Mouse (Mus musculus) limb, embryonic 14.5 days (tissue): ENCODE measurements around the gene Slc25a13. TPM values are rescaled to one million over a fixed set of nuclear protein-coding genes. Genes with fewer than 3 reads are reported as not detected.
A peak's percentile ranks its signal among the peaks of the same experiment; 100 is the strongest.

Experiments used
- ATAC-seq: fragments of 200-750 bp; cut with Nextera tagmentation; 2 replicates; pipeline ENCODE4 v1.8.0; 2017; ENCODE audit warnings: low read depth, moderate number of reproducible peaks, moderate TSS enrichment; ENCODE audit not compliant: low FRiP score
- DNase-seq: peaks from one replicate; pipeline ENCODE4 v3.0.0-alpha.2; 2015; ENCODE audit warnings: low spot score
- H3K27ac ChIP-seq: fragments of 300-500 bp; sonication (generic); replicated peaks from 2 replicates; pipeline ENCODE4 v1.5.1; 2014; ENCODE audit warnings: low read depth, mild to moderate bottlenecking, low read length, moderate library complexity, mixed read lengths
- H3K27me3 ChIP-seq: fragments of 300-500 bp; sonication (generic); 2 replicates; pipeline ENCODE4 v1.6.1; 2014; ENCODE audit warnings: low read length, mixed read lengths; ENCODE audit not compliant: control insufficient read depth, insufficient read depth
- H3K36me3 ChIP-seq: fragments of 300-500 bp; sonication (generic); 2 replicates; pipeline ENCODE4 v1.6.1; 2014; ENCODE audit warnings: mild to moderate bottlenecking, low read length, moderate library complexity, mixed read lengths; ENCODE audit not compliant: control insufficient read depth, insufficient read depth
- H3K4me1 ChIP-seq: fragments of 300-500 bp; sonication (generic); 2 replicates; pipeline ENCODE4 v1.6.1; 2014; ENCODE audit warnings: antibody characterized with exemption, low read length, mixed read lengths; ENCODE audit not compliant: control insufficient read depth, insufficient read depth
- H3K4me2 ChIP-seq: fragments of 300-500 bp; sonication (generic); replicated peaks from 2 replicates; pipeline ENCODE4 v1.6.1; 2014; ENCODE audit warnings: low read depth, mild to moderate bottlenecking, low read length, moderate library complexity; ENCODE audit not compliant: severe bottlenecking
- H3K4me3 ChIP-seq: fragments of 300-500 bp; sonication (generic); replicated peaks from 2 replicates; pipeline ENCODE4 v1.5.1; 2014; ENCODE audit warnings: low read length
- H3K9ac ChIP-seq: fragments of 300-500 bp; sonication (generic); 2 replicates; pipeline ENCODE4 v1.6.1; 2014; ENCODE audit warnings: mild to moderate bottlenecking, low read depth, low read length, moderate library complexity; ENCODE audit not compliant: severe bottlenecking
- H3K9me3 ChIP-seq: fragments of 300-500 bp; sonication (generic); 2 replicates; pipeline ENCODE4 v1.6.1; 2016; ENCODE audit warnings: low read length; ENCODE audit not compliant: control insufficient read depth
- POLR2A ChIP-seq: fragments of 200-500 bp; IDR thresholded peaks from 2 replicates; pipeline ENCODE4 v1.8.0; 2012; ENCODE audit warnings: inconsistent platforms, mild to moderate bottlenecking, moderate library complexity, borderline replicate concordance; ENCODE audit not compliant: insufficient read depth, insufficient read length; ENCODE audit errors: extremely low read depth
- WGBS: fragments of 180-500 bp; shearing (Covaris S2); extraction: QIAGEN DNeasy Blood & Tissue Kit; methylation state at CpG from one replicate; pipeline ENCODE4 v1.1.7; 2014; 5-methylcytosine and 5-hydroxymethylcytosine counted together
- polyA plus RNA-seq, 2 experiments: library from polyadenylated mRNA; depleted of rRNA in 1 of 2; stranded (reverse) in 1 of 2; unstranded in 1 of 2; fragments of >200 nt; fragmentation: Nextera tagmentation in 1 of 2; extraction: Ambion mirVana in 1 of 2; gene quantifications; 2 replicates each; pipeline versions ENCODE4 v1.2.1 to v1.2.3; 2012 to 2014

Slc25a13 gene
- polyA plus RNA-seq, 2 experiments, result 8.2 to 19.1 TPM

- H3K9ac ChIP-seq, result no peak overlapping the region
- TF ChIP-seq POLR2A, result no peak
- H3K4me1 ChIP-seq, result 0 out of 2 replicates have a peak, but pooled peaks cover 3% of the 10 kb centered on the region
- H3K4me3 ChIP-seq, result no peak overlapping the region
- WGBS, result 58% methylated on average over 10 of the region's 10 CpGs
- DNase-seq (peak; percentile 22), ATAC-seq (no peak)
- no peak overlapping the region for H3K4me2 ChIP-seq
- H3K27ac ChIP-seq, result no peak overlapping the region
- H3K27me3 ChIP-seq, result no peaks in the 10 kb centered on the region
- no peaks in the 10 kb centered on the region for H3K9me3 ChIP-seq
- H3K36me3 ChIP-seq, result 0 out of 2 replicates have a peak, but pooled peaks cover 5% of the 10 kb centered on the region
Measured at GRCm38 (mm10) chr6:6153426-6153825, 63.5 kb downstream of the Slc25a13 start.

GRCm38 (mm10) chr6:6150811-6151210, 66.2 kb downstream of the Slc25a13 start:
- no peak for ATAC-seq
- no peak for DNase-seq
- no peak for TF ChIP-seq POLR2A

GRCm38 (mm10) chr6:6149751-6150150, 67.2 kb downstream of the Slc25a13 start:
- H3K4me2 ChIP-seq, result no peak overlapping the region
- H3K9ac ChIP-seq, result no peak overlapping the region
- no peaks in the 10 kb centered on the region for H3K9me3 ChIP-seq
- 70% methylated on average over 2 of the region's 2 CpGs for WGBS
- no peak overlapping the region for H3K27ac ChIP-seq
- H3K4me1 ChIP-seq, result 0 out of 2 replicates have a peak, but pooled peaks cover 3% of the 10 kb centered on the region
- no peak for DNase-seq
- H3K27me3 ChIP-seq, result no peaks in the 10 kb centered on the region
- H3K36me3 ChIP-seq, result peaks cover 11% of the 10 kb centered on the region; the same call in 1 of the 2 replicates
- H3K4me3 ChIP-seq, result no peak overlapping the region
- no peak for TF ChIP-seq POLR2A
- no peak for ATAC-seq

More at GRCm38 (mm10) chr6:6150811-6151210, 66.2 kb downstream of the Slc25a13 start:
- WGBS, result 87% methylated on average over 6 of the region's 6 CpGs
- Histone ChIP-seq H3K27ac (no peak overlapping the region), H3K4me1 (0 out of 2 replicates have a peak, but pooled peaks cover 3% of the 10 kb centered on the region), H3K4me2 (no peak overlapping the region), H3K9me3 (no peaks in the 10 kb centered on the region), H3K27me3 (no peaks in the 10 kb centered on the region), H3K9ac (no peak overlapping the region), H3K36me3 (peaks cover 11% of the 10 kb centered on the region; the same call in 1 of the 2 replicates), H3K4me3 (no peak overlapping the region)

- no peak for DNase-seq
- H3K4me3 ChIP-seq, result no peak overlapping the region
- 82% methylated on average over 3 of the region's 3 CpGs for WGBS
Measured at GRCm38 (mm10) chr6:6149329-6149728, 67.6 kb downstream of the Slc25a13 start.

GRCm38 (mm10) chr6:6145412-6145811, 71.6 kb downstream of the Slc25a13 start:
- no peak for TF ChIP-seq POLR2A
- WGBS, result 87% methylated on average over 13 of the region's 13 CpGs

More at GRCm38 (mm10) chr6:6149329-6149728, 67.6 kb downstream of the Slc25a13 start:
- no peaks in the 10 kb centered on the region for H3K27me3 ChIP-seq
- H3K4me2 ChIP-seq, result no peak overlapping the region
- no peak overlapping the region for H3K9ac ChIP-seq
- peaks cover 11% of the 10 kb centered on the region; the same call in 1 of the 2 replicates for H3K36me3 ChIP-seq
- no peak for TF ChIP-seq POLR2A
- no peak for ATAC-seq
- no peak overlapping the region for H3K27ac ChIP-seq
- H3K4me1 ChIP-seq, result 0 out of 2 replicates have a peak, but pooled peaks cover 3% of the 10 kb centered on the region
- no peaks in the 10 kb centered on the region for H3K9me3 ChIP-seq

More at GRCm38 (mm10) chr6:6145412-6145811, 71.6 kb downstream of the Slc25a13 start:
- no peak overlapping the region for H3K27ac ChIP-seq
- H3K4me2 ChIP-seq, result no peak overlapping the region
- peaks cover 6% of the 10 kb centered on the region; the same call in 1 of the 2 replicates for H3K36me3 ChIP-seq
- no peaks in the 10 kb centered on the region for H3K27me3 ChIP-seq
- H3K4me1 ChIP-seq, result peaks cover 4% of the 10 kb centered on the region; the same call in 1 of the 2 replicates
- no peak overlapping the region for H3K9ac ChIP-seq
- no peak overlapping the region for H3K4me3 ChIP-seq
- ATAC-seq (no peak), DNase-seq (no peak)
- no peaks in the 10 kb centered on the region for H3K9me3 ChIP-seq
